Mouse (Mus musculus): ENCODE measurements at regions not wholly inside any gene's neighbourhood (a gene's known extent, or its start where the extent isn't known, plus 50 kb on each side); places are given as distances from the start of the nearest gene placed in this dataset.
"Not testable (repeated sequence)": the region's sequence is repeated elsewhere in the genome, so short reads cannot be mapped to it uniquely, and the experiment has no call there.

DNA sequence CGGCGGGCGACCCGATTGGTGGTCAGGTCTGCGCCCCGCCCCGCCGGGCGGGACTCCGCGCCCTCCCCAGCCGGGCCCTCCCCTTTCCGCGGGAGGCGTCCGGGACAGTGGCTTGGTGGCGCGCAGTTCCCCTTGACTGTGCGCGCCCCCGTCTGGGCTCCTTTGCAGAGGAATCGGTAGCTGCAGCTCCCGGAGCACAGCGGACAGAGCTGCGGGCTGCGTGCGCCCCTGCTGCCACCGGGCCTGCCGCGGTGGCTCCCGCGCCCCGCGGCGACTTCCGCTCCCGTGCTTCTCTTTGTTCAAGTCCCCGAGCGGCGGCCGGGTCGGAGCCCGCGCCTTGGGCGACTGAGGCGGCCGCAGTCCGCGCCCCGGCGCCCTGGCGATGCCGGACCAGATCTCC, 566.6 kb upstream of the Gm21863 start:
- not testable (repeated sequence) for H3K9me3 ChIP-seq (replicated peaks); H3K4me1 ChIP-seq; H3K27me3 ChIP-seq (ENCODE audit: low read depth, poor library complexity, severe bottlenecking); H3K36me3 ChIP-seq
- Histone ChIP-seq H3K27ac (replicated peaks) (peak overlapping the region; percentile 52; the same call in 1 of the 2 replicates), H3K4me3 (peak overlapping the region; percentile 50)
- DNase-seq (ENCODE audit: low spot score), result peak; percentile 28
- 4% methylated on average over 40 of the region's 53 CpGs for whole genome bisulfite sequencing

Data from midbrain, embryonic 10.5 days (tissue).